Mouse (Mus musculus): ENCODE measurements at regions not wholly inside any gene's neighbourhood (a gene's known extent, or its start where the extent isn't known, plus 50 kb on each side); places are given as distances from the start of the nearest gene placed in this dataset.

DNA sequence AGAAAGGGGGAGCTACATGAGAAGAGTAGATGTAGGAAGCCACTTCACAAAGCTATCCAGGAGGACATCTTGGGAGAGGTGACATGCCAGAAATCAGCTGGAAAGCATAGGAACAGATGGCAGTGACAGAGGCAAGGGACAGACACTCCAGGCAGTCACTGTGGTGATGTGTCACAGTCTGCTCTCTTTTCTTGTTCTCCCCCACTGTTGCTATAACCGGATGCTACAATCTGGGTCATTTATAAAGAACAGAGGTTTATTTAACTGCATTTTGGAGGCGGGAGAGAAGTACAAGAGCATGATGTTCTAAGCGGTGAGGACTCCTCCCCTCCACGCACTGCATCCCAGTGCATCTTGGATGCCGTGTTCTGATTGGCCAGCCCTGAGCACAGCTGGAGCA, 133.8 kb upstream of the Med13l start:
- DNase-seq, result no peak

GRCm38 (mm10) chr5:118428323-118429095, 132.0 kb upstream of the Med13l start:
- no peak for DNase-seq

- DNase-seq, result no peak
These were observed 126.9 kb upstream of the Med13l start for GRCm38 (mm10) chr5:118433599-118433998.

DNA sequence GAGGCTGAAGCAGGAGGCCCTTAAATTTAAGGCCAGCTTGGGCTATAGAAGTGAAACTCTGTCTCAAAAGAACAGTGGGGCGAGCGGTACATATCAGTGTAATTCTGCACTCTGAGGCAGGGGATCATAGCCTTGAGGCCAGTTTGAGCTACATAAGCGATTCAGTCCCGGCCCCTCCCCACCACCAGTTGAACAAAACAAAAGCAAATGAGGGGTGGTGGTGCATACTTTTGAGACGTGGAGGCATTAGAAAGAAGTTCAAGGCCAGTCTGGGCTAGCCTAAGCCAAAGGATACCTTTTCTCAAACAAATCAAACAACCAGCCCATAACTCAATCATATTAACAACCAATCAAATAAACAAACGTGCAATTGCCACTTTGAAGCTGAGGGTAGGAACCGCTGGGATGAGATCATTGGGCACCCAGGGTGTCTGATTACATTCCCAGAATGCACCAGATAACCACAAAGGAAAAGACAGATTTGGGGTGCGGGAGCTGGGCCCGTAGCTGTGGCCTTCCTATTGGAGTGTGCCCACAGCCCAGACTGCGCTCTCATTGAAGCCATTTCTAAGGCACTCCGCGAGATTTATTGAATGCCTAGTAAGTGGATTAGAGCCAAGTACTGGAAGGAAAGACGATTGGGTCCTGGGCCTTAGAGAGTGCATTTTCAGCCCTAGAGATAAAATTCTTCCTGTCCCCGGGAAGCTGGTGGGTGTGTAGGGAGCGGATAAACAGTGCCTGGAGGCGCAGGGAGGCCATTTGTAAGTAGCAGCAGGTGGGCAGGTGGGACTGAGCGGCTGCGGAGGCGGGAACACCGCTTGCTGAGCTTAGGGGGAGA, 125.5 kb upstream of the Med13l start:
- DNase-seq, result no peak

GRCm38 (mm10) chr5:118435556-118435950, 124.9 kb upstream of the Med13l start:
- DNase-seq, result no peak

DNA sequence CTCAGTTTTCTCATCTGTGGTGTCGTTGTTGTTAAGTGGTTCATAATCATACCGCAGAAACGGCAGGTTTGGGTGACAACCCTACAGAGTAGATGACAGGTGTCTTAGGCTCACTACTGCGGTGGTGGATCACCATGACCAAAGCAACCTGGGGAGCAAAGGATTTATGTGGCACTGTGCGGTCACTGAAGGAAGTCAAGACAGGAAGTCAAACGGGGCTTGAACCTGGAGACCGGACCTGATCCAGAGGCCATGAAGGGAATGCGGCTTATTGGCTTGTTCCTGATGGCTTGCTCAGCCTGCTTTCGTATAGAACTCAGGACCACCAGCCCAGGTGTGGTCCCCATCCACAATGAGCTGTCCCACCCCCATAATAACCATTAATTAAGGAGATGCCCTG, 124.4 kb upstream of the Med13l start:
- no peak for DNase-seq

GRCm38 (mm10) chr5:118436474-118437306, 123.8 kb upstream of the Med13l start:
- no peak for DNase-seq

DNA sequence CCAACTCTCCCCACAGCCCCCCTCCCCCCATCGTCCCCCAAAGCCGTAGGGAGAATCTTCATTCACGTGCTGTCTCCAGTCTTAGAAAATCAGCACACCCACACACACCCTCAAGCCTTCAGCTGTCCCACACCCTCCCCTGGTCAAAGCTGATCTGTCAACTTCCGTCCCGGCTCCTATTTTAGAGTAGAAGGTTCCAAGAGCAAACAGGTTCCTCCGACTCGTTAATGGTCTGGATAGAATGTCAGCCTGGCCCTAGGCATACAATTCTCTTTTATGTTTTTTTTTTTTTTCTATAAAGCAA, 123.2 kb upstream of the Med13l start:
- no peak for DNase-seq

- DNase-seq, result no peak
These were observed 122.5 kb upstream of the Med13l start for GRCm38 (mm10) chr5:118438016-118438415.

DNA sequence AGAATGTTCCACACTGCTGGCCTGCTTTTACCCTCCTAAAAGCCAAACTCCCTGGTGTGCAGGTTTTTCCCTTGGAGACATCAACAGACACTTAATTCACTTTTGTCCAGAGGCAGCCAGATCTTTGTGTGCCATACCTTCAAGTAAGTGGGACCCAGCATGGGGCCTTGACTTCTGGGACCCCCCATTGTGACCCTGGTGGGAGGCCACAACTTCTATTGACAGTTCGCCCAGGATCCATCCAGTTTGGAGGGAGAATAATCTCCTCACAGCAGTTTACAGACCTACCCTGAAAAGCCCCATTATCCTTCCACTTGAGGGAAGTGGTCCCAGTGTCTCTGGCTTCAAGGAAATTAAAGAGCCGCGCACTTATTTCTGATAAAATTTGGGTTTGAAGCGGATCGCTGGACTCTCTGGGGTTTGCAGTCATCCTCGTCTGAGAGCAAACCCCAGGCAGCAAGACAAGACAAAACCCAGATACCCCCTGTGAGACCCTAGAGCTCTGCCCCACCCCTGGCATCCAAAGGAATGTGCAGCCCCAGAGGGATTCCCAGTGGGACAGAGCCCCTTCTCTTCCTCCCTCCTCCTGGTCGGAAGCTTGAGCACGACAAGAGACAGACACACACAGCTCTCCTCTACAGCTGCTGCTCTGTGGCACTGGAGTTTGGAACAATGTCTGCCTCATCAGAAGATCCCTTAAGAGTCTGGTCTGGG, 115.8 kb upstream of the Med13l start:
- no peak for DNase-seq

DNA sequence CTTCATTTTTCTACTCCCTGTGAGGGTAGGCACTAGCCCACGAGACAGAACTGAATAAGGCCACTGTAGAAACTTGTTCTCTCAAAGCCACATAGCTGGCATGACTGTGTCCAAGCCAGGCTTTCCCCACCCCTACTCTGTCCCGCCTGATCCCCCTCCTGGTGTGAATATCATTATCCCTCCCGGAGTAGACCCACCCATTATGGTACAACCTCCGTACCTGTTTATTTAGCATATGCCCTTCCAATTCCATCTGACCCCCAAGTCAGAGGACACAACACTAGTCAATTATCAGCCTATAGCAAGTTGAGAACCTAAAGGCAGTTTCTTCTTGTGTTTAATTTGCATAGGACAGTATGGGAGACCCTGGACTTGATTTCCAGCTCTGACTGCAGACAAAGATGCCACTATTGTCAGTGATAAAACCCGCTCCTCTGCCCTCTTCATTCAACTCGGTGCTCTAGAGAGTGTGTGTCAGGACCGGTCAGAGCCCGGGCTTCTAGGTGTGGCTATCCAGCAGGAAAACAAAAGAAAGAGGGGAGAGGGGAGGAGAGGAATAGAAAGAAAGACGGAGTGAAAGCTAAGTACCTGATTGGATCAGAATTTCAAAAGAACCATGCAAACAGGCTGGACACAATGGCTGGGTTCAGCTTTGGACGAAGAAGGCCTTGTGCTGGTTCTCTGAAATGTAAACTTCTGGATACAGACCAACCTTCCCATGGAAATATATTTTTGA, 115.1 kb upstream of the Med13l start:
- no peak for DNase-seq

DNA sequence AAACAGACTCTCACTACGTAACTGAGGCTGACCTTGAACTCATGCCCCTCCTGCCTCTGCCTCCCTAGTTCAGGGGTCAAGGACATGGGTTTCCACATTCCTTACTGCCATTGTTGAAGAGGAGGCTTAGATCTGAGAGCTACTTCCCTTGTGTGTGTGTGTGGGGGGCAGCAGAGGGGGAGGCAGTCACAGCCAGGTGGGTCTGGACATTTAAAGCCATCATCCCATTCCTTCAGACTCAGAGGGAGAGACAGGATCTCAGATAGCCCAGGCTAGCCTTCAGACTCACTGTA, 114.5 kb upstream of the Med13l start:
- DNase-seq, result no peak

- DNase-seq, result no peak
These were observed 113.6 kb upstream of the Med13l start for GRCm38 (mm10) chr5:118446878-118447277.

GRCm38 (mm10) chr5:118447366-118447765, 113.1 kb upstream of the Med13l start:
- no peak for DNase-seq

DNA sequence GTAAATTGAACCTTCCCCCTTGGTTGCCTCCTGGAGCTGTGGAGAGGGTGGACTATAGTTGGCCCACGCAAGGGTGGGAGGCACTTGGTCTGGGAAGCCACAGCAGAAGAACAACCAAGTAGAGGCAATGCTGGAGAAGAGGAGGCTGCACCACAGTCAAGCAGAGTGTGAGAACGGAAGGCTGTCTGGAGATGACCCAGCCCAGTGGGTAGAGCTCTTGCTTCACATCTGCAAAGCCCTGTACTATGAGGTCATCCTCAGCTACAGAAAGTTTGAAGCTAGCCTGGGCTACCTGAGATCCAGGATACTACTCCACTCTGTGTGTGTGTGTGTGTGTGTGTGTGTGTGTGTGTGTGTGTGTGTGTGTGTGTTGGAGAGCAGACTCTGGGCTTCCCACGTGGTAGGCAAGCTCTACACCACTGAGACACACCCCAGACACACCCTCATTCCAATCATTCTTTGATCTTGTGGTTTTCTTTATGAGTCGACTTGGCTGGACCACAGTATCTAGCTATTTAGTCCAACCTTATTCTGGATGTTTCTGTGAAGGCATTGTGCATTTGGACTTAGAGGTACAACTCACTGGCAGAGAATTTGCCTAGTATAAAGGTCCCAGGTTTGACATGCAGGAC, 111.5 kb upstream of the Med13l start:
- DNase-seq, result no peak

- no peak for DNase-seq
These were observed 110.6 kb upstream of the Med13l start for GRCm38 (mm10) chr5:118449893-118450292.

GRCm38 (mm10) chr5:118452052-118452451, 108.4 kb upstream of the Med13l start:
- DNase-seq, result no peak

DNA sequence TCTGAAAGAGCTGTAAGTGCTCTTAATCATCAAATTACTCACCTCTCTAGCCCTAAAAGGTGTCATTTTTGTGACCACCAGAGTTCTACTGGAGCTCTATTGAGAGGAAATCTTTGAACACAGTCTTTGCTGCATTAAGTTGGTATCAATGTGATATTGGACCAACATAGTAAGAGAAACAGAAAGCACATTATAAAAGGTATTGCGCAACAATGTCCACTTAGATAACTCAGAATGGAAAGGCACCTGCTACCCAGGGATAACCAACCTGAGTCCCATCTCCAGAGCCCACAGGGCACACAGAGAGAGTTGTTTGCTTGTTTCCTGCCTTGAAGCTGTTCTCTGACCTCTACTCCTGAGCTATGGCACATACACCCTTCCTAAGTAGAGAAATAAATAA, 106.4 kb upstream of the Med13l start:
- DNase-seq, result no peak

GRCm38 (mm10) chr5:118458727-118459390, 101.6 kb upstream of the Med13l start:
- peak; percentile 63 to 69 for DNase-seq

DNA sequence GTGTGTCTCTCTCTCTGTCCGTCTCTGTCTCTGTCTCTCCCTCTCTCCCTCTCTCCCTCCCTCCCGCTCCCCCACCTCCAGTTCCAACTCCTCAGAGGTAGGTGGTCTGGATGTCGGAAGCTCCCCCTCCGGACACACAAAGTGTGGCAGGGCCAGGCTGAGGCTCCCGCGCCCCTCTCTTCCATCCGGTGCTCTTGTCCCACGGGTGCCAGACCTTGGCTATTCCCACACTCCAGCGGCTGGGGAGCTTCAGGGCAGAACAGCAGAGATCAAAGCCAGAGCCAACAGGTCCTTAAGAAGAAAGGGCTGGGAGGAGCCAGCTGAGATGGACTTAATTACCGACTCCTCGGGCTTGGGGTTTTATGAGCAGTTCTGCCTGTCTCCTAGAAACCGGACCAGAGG, 101.1 kb upstream of the Med13l start:
- peak; percentile 33 to 54 for DNase-seq

DNA sequence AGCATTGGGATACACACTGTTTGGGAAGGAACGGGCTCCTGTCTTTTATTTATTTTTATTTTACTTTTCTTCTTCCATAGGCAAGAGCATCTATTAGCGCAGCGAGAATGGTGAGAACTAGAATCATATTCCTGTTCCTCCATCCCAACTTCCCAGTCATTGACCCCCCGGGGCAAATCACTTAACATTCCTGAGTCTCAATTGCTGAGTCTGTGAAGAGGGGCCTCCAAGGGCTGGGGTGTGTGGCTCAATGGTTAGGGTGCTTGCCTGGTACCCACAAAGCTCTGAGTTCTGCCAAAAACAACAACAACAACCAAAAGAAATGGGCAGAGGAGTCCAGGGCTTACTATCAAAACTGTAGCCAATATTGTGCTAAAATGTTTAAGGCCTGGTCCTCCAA, 98.5 kb upstream of the Med13l start:
- no peak for DNase-seq
